Mouse (Mus musculus): ENCODE results near the gene Nhsl1.

DNA sequence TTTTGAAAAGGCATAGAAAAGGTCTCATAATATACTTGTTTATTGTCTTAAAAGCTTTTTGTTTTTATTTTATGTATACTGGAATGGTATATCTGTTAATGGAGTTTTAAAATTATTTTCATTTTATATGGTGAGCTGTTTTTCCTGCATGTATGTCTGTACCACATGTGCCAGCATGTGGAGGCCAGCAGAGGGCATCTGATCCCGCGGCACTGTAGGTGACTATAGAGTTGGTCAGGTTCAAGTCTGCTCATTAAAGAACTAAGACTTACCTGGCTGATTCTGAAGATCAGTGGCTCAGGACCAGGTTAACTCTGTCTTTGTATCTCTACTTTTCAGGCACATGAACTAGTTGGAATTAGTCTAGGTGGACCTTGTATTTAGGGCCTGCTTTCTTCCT, 253.8 kb downstream of the Nhsl1 start:
- TF ChIP-seq CTCF (IDR thresholded peaks at IDR 0.05; ENCODE audit: low read depth, low read length) = no peak
- TF ChIP-seq POLR2AphosphoS5 (IDR thresholded peaks at IDR 0.05; ENCODE audit: insufficient replicate concordance, low read depth, low read length) = no peak
